Mouse (Mus musculus): ENCODE results near the gene Tspan14.
A peak's percentile ranks its signal among the peaks of the same experiment; 100 is the strongest.

Tspan14 gene

GRCm38 (mm10) chr14:40952715-40953114 is 13.9 kb downstream of the Tspan14 start:
- no peak for DNase-seq (ENCODE audit: low spot score in 2 of 2)

GRCm38 (mm10) chr14:40952301-40952700 is 14.3 kb downstream of the Tspan14 start:
- no peak for DNase-seq (ENCODE audit: low spot score in 2 of 2)

- DNase-seq (ENCODE audit: low spot score in 2 of 2): no peak
Observed at GRCm38 (mm10) chr14:40949730-40950614, 16.6 kb downstream of the Tspan14 start.

GRCm38 (mm10) chr14:40949047-40949446 is 17.6 kb downstream of the Tspan14 start:
- no peak for DNase-seq (ENCODE audit: low spot score in 2 of 2)

- no peak for DNase-seq (ENCODE audit: low spot score in 2 of 2)
Observed at GRCm38 (mm10) chr14:40948522-40948921, 18.1 kb downstream of the Tspan14 start.

- DNase-seq (ENCODE audit: low spot score in 2 of 2): peak in 1 of 2 experiments; percentile 29
Observed at GRCm38 (mm10) chr14:40947431-40948394, 18.9 kb downstream of the Tspan14 start.

- DNase-seq (ENCODE audit: low spot score in 2 of 2): no peak
Observed at GRCm38 (mm10) chr14:40943802-40944201, 22.8 kb downstream of the Tspan14 start.

GRCm38 (mm10) chr14:40942429-40942828 is 24.2 kb downstream of the Tspan14 start:
- DNase-seq (ENCODE audit: low spot score in 2 of 2): no peak

GRCm38 (mm10) chr14:40938380-40938987 is 28.1 kb downstream of the Tspan14 start:
- no peak for DNase-seq (ENCODE audit: low spot score in 2 of 2)

GRCm38 (mm10) chr14:40937052-40937451 is 29.6 kb downstream of the Tspan14 start:
- DNase-seq (ENCODE audit: low spot score in 2 of 2): no peak

GRCm38 (mm10) chr14:40935481-40935880 is 31.1 kb downstream of the Tspan14 start:
- no peak for DNase-seq (ENCODE audit: low spot score in 2 of 2)

- DNase-seq (ENCODE audit: low spot score in 2 of 2): no peak
Observed at GRCm38 (mm10) chr14:40935054-40935453, 31.6 kb downstream of the Tspan14 start.

- DNase-seq (ENCODE audit: low spot score in 2 of 2): no peak
Observed at GRCm38 (mm10) chr14:40933328-40933727, 33.3 kb downstream of the Tspan14 start.

GRCm38 (mm10) chr14:40932225-40932624 is 34.4 kb downstream of the Tspan14 start:
- DNase-seq (ENCODE audit: low spot score in 2 of 2): no peak

- DNase-seq (ENCODE audit: low spot score in 2 of 2): peak in 1 of 2 experiments; percentile 27
Observed at GRCm38 (mm10) chr14:40931115-40931829, 35.3 kb downstream of the Tspan14 start.

- DNase-seq (ENCODE audit: low spot score in 2 of 2): no peak
Observed at GRCm38 (mm10) chr14:40929943-40930342, 36.7 kb downstream of the Tspan14 start.

GRCm38 (mm10) chr14:40928897-40929296 is 37.7 kb downstream of the Tspan14 start:
- DNase-seq (ENCODE audit: low spot score in 2 of 2): no peak

GRCm38 (mm10) chr14:40927041-40927440 is 39.6 kb downstream of the Tspan14 start:
- DNase-seq (ENCODE audit: low spot score in 2 of 2): no peak

- DNase-seq (ENCODE audit: low spot score in 2 of 2): no peak
Observed at GRCm38 (mm10) chr14:40924378-40925113, 42.1 kb downstream of the Tspan14 start.

- DNase-seq (ENCODE audit: low spot score in 2 of 2): no peak
Observed at GRCm38 (mm10) chr14:40921241-40921640, 45.4 kb downstream of the Tspan14 start.
